Mouse (Mus musculus) neural tube, embryonic 12.5 days (tissue): ENCODE results near the gene Slc6a5. TPM values are rescaled to one million over a fixed set of nuclear protein-coding genes. Genes with fewer than 3 reads are reported as not detected.

Source experiments
- ATAC-seq: fragments of 200-750 bp; cut with Nextera tagmentation; 2 replicates; pipeline ENCODE4 v1.8.0; 2017; ENCODE audit warnings: low read depth, mild to moderate bottlenecking, moderate TSS enrichment, moderate library complexity; ENCODE audit not compliant: low FRiP score
- H3K27ac ChIP-seq: fragments of 300-500 bp; sonication (generic); 2 replicates; pipeline ENCODE4 v1.5.1; 2016
- H3K27me3 ChIP-seq: fragments of 300-500 bp; sonication (generic); replicated peaks from 2 replicates; pipeline ENCODE4 v1.6.1; 2016; ENCODE audit warnings: mild to moderate bottlenecking
- H3K36me3 ChIP-seq: fragments of 300-500 bp; sonication (generic); 2 replicates; pipeline ENCODE4 v1.6.1; 2016; ENCODE audit warnings: mild to moderate bottlenecking
- H3K4me1 ChIP-seq: fragments of 300-500 bp; sonication (generic); 2 replicates; pipeline ENCODE4 v1.6.1; 2016
- H3K4me2 ChIP-seq: fragments of 300-500 bp; sonication (generic); replicated peaks from 2 replicates; pipeline ENCODE4 v1.6.1; 2016; ENCODE audit warnings: mild to moderate bottlenecking
- H3K4me3 ChIP-seq: fragments of 300-500 bp; sonication (generic); 2 replicates; pipeline ENCODE4 v1.5.1; 2016
- H3K9ac ChIP-seq: fragments of 300-500 bp; sonication (generic); 2 replicates; pipeline ENCODE4 v1.6.1; 2016; ENCODE audit warnings: mild to moderate bottlenecking
- H3K9me3 ChIP-seq: fragments of 300-500 bp; sonication (generic); 2 replicates; pipeline ENCODE4 v1.6.1; 2016; ENCODE audit warnings: mild to moderate bottlenecking
- WGBS: fragments of 180-500 bp; shearing (Covaris S2); methylation state at CpG from one replicate; pipeline ENCODE4 v1.1.7; 2016; 5-methylcytosine and 5-hydroxymethylcytosine counted together
- polyA plus RNA-seq: library from polyadenylated mRNA; unstranded; fragments of >200 nt; fragmentation: Nextera tagmentation; extraction: Ambion mirVana; gene quantifications from 2 replicates; pipeline ENCODE4 v1.2.1, GENCODE M21; 2016

The Slc6a5 gene
- polyA plus RNA-seq, 1 experiment from 2014 or later = 13.5 TPM

DNA sequence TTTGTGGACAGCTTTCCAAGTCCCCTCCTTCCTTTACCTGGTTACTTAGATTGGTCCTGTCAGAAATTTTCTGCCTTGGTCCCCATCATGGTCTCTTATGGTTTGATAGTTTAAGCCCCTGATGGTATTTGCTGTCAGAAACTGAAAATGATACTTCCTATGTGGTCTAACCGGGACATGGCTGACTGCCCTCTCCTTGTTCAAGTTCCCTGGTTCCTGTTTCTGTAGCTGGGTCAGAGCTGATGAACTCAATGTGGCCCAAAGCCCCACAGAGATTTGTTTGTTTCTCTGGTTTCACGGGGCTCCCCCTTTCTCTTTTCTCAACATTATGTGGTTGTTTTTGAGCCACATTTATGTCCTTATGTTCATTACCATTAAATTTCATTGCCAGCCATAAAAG, 95.3 kb downstream of the Slc6a5 start:
- ATAC-seq = no peak

More for the DNA sequence above, 95.3 kb downstream of the Slc6a5 start:
- Histone ChIP-seq H3K9me3 (no peaks in the 10 kb centered on the region), H3K4me2 (no peak overlapping the region), H3K9ac (no peak overlapping the region), H3K4me3 (no peak overlapping the region), H3K27me3 (no peaks in the 10 kb centered on the region), H3K27ac (no peak overlapping the region), H3K36me3 (no peaks in the 10 kb centered on the region), H3K4me1 (no peaks in the 10 kb centered on the region)
- WGBS = 50% methylated on average over 2 of the region's 2 CpGs

Other genes starting within 250 kb of the Slc6a5 start
- gene Htatip2, start 151.0 kb upstream of the Slc6a5 start, polyA plus RNA-seq = 4.5 and 4.9 TPM in 2 replicates
- gene Prmt3, start 131.8 kb upstream of the Slc6a5 start, polyA plus RNA-seq = 52.4 and 54.5 TPM in 2 replicates
- gene Nell1, start 64.7 kb downstream of the Slc6a5 start, polyA plus RNA-seq = 10.3 and 10.7 TPM in 2 replicates